Mouse (Mus musculus): ENCODE data around the gene Ppp1r9b. TPM values are rescaled to one million over a fixed set of nuclear protein-coding genes. Genes with fewer than 3 reads are reported as not detected.
A peak's percentile ranks its signal among the peaks of the same experiment; 100 is the strongest.

The Ppp1r9b gene
- polyA plus RNA-seq, 1 experiment from 2014 or later: 27.1 TPM

GRCm38 (mm10) chr11:95022237-95022992 lies 31.6 kb downstream of the Ppp1r9b start:
- Histone ChIP-seq H3K9ac (no peak overlapping the region), H3K36me3 (replicated peaks; ENCODE audit: control insufficient read depth, insufficient read depth) (peaks cover 76% of the 10 kb centered on the region), H3K4me2 (replicated peaks) (no peak overlapping the region), H3K27me3 (ENCODE audit: control insufficient read depth, insufficient read depth, low read length) (no peaks in the 10 kb centered on the region), H3K27ac (no peak overlapping the region), H3K9me3 (ENCODE audit: control insufficient read depth, low read length) (no peaks in the 10 kb centered on the region), H3K4me1 (replicated peaks; ENCODE audit: control insufficient read depth, insufficient read depth, low read length) (no peaks in the 10 kb centered on the region; the same call in 1 of the 2 replicates), H3K4me3 (replicated peaks; ENCODE audit: low read length) (no peak overlapping the region)
- no peak for ATAC-seq (ENCODE audit: low FRiP score)
- DNase-seq (ENCODE audit: low spot score): no peak
- 78% methylated on average over 10 of the region's 10 CpGs for WGBS

GRCm38 (mm10) chr11:95023481-95023880 lies 32.6 kb downstream of the Ppp1r9b start:
- H3K27ac ChIP-seq: no peak overlapping the region

GRCm38 (mm10) chr11:95024439-95025184 lies 33.8 kb downstream of the Ppp1r9b start:
- no peaks in the 10 kb centered on the region; the same call in 1 of the 2 replicates for H3K4me1 ChIP-seq (replicated peaks; ENCODE audit: control insufficient read depth, insufficient read depth, low read length)
- H3K9ac ChIP-seq: no peak overlapping the region
- DNase-seq (ENCODE audit: low spot score): peak; percentile 51
- no peaks in the 10 kb centered on the region for H3K9me3 ChIP-seq (ENCODE audit: control insufficient read depth, low read length)
- 56% methylated on average over 29 of the region's 29 CpGs for WGBS
- H3K36me3 ChIP-seq (replicated peaks; ENCODE audit: control insufficient read depth, insufficient read depth): peaks cover 63% of the 10 kb centered on the region
- ATAC-seq (ENCODE audit: low FRiP score): no peak
- no peaks in the 10 kb centered on the region for H3K27me3 ChIP-seq (ENCODE audit: control insufficient read depth, insufficient read depth, low read length)
- no peak overlapping the region for H3K4me2 ChIP-seq (replicated peaks)
- H3K27ac ChIP-seq: 0 out of 2 replicates have a peak overlapping the region, but pooled peaks have one; percentile 22
- no peak overlapping the region for H3K4me3 ChIP-seq (replicated peaks; ENCODE audit: low read length)

More at GRCm38 (mm10) chr11:95023481-95023880, 32.6 kb downstream of the Ppp1r9b start:
- ATAC-seq (ENCODE audit: low FRiP score) (no peak), DNase-seq (ENCODE audit: low spot score) (no peak)
- WGBS: 92% methylated on average over 9 of the region's 9 CpGs
- no peaks in the 10 kb centered on the region; the same call in 1 of the 2 replicates for H3K4me1 ChIP-seq (replicated peaks; ENCODE audit: control insufficient read depth, insufficient read depth, low read length)
- no peaks in the 10 kb centered on the region for H3K27me3 ChIP-seq (ENCODE audit: control insufficient read depth, insufficient read depth, low read length)
- no peak overlapping the region for H3K4me3 ChIP-seq (replicated peaks; ENCODE audit: low read length)
- no peak overlapping the region for H3K4me2 ChIP-seq (replicated peaks)
- peaks cover 73% of the 10 kb centered on the region for H3K36me3 ChIP-seq (replicated peaks; ENCODE audit: control insufficient read depth, insufficient read depth)
- H3K9ac ChIP-seq: no peak overlapping the region
- H3K9me3 ChIP-seq (ENCODE audit: control insufficient read depth, low read length): no peaks in the 10 kb centered on the region

GRCm38 (mm10) chr11:95025227-95026012 lies 34.6 kb downstream of the Ppp1r9b start:
- Histone ChIP-seq H3K4me2 (replicated peaks) (no peak overlapping the region), H3K27ac (no peak overlapping the region), H3K36me3 (replicated peaks; ENCODE audit: control insufficient read depth, insufficient read depth) (peaks cover 55% of the 10 kb centered on the region), H3K4me3 (replicated peaks; ENCODE audit: low read length) (no peak overlapping the region), H3K9ac (no peak overlapping the region), H3K4me1 (replicated peaks; ENCODE audit: control insufficient read depth, insufficient read depth, low read length) (no peaks in the 10 kb centered on the region), H3K9me3 (ENCODE audit: control insufficient read depth, low read length) (no peaks in the 10 kb centered on the region), H3K27me3 (ENCODE audit: control insufficient read depth, insufficient read depth, low read length) (no peaks in the 10 kb centered on the region)
- 90% methylated on average over 11 of the region's 11 CpGs for WGBS
- DNase-seq (ENCODE audit: low spot score) (no peak), ATAC-seq (ENCODE audit: low FRiP score) (no peak)

DNA sequence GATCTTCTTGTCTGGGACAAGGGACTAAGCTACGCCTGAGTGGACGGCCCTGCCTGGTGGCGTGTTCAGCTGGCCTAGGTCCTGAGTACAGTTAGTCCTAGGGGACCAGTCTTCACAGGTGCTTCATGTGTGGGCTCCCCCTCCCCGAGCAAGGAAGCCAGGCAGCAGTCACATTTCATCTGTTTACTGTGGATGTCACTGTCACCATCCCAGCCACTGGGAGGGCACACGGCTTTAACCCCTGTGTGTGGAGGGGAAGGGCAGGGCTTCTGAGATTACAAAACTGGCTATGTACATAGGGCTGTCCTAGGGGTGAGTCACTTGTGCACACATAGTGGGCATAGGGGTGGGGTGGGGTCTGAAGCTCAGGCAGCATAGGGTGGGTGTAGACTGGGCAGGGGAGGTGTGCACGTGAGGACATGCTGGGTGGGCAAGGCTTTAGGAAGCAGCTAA lies 35.3 kb downstream of the Ppp1r9b start:
- no peak overlapping the region for H3K27ac ChIP-seq
- ATAC-seq (ENCODE audit: low FRiP score) (no peak), DNase-seq (ENCODE audit: low spot score) (no peak)
- H3K4me2 ChIP-seq (replicated peaks): no peak overlapping the region
- no peaks in the 10 kb centered on the region for H3K27me3 ChIP-seq (ENCODE audit: control insufficient read depth, insufficient read depth, low read length)
- WGBS: 70% methylated on average over 6 of the region's 6 CpGs
- no peaks in the 10 kb centered on the region for H3K9me3 ChIP-seq (ENCODE audit: control insufficient read depth, low read length)
- H3K4me1 ChIP-seq (replicated peaks; ENCODE audit: control insufficient read depth, insufficient read depth, low read length): no peaks in the 10 kb centered on the region
- peaks cover 48% of the 10 kb centered on the region for H3K36me3 ChIP-seq (replicated peaks; ENCODE audit: control insufficient read depth, insufficient read depth)
- no peak overlapping the region for H3K4me3 ChIP-seq (replicated peaks; ENCODE audit: low read length)
- H3K9ac ChIP-seq: no peak overlapping the region

GRCm38 (mm10) chr11:95026849-95027248 lies 36.0 kb downstream of the Ppp1r9b start:
- H3K4me3 ChIP-seq (replicated peaks; ENCODE audit: low read length): no peak overlapping the region
- WGBS: 84% methylated on average over 6 of the region's 6 CpGs
- no peaks in the 10 kb centered on the region for H3K9me3 ChIP-seq (ENCODE audit: control insufficient read depth, low read length)
- no peak overlapping the region for H3K27ac ChIP-seq
- no peak overlapping the region for H3K9ac ChIP-seq
- ATAC-seq (ENCODE audit: low FRiP score) (no peak), DNase-seq (ENCODE audit: low spot score) (no peak)
- no peaks in the 10 kb centered on the region for H3K4me1 ChIP-seq (replicated peaks; ENCODE audit: control insufficient read depth, insufficient read depth, low read length)
- H3K27me3 ChIP-seq (ENCODE audit: control insufficient read depth, insufficient read depth, low read length): no peaks in the 10 kb centered on the region
- no peak overlapping the region for H3K4me2 ChIP-seq (replicated peaks)
- H3K36me3 ChIP-seq (replicated peaks; ENCODE audit: control insufficient read depth, insufficient read depth): peaks cover 41% of the 10 kb centered on the region

DNA sequence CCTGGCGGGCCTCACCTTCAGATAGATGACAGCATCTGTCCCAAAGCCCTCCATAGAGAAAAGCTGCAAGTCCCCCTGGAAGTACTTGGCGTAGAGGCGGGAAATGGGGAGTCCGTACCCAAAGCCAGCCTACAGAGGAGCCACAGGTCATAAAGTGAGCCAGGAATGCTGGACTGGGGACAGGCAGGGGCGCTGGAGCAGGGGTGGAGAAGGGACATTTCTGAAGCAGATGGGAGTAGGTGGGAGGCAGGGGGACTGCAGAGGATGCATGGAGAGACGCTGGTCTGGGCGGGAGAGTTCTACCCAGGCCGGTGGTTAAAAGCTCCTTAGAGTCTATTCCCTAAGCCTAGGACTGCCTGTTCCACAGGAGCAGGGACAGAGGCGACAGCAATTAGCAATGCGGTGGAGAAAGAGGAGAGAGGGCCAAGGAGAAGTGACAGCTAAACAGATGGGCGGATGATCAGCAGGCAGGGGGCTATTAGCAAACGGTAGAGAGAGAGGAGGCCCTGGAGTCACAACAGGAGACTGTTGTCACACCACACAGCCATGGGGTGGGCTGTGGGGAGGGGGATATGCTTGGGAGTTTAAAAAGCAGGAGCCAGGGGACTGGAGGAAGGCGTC lies 37.1 kb downstream of the Ppp1r9b start:
- H3K4me1 ChIP-seq (replicated peaks; ENCODE audit: control insufficient read depth, insufficient read depth, low read length): no peaks in the 10 kb centered on the region
- DNase-seq (ENCODE audit: low spot score): no peak
- WGBS: 30% methylated on average over 13 of the region's 13 CpGs
- no peaks in the 10 kb centered on the region for H3K9me3 ChIP-seq (ENCODE audit: control insufficient read depth, low read length)
- no peak overlapping the region for H3K4me2 ChIP-seq (replicated peaks)
- H3K36me3 ChIP-seq (replicated peaks; ENCODE audit: control insufficient read depth, insufficient read depth): peaks cover 33% of the 10 kb centered on the region
- H3K4me3 ChIP-seq (replicated peaks; ENCODE audit: low read length): no peak overlapping the region
- H3K27me3 ChIP-seq (ENCODE audit: control insufficient read depth, insufficient read depth, low read length): no peaks in the 10 kb centered on the region
- ATAC-seq (ENCODE audit: low FRiP score): no peak
- no peak overlapping the region for H3K9ac ChIP-seq
- H3K27ac ChIP-seq: no peak overlapping the region

- Histone ChIP-seq H3K4me1 (replicated peaks; ENCODE audit: control insufficient read depth, insufficient read depth, low read length) (no peaks in the 10 kb centered on the region), H3K36me3 (replicated peaks; ENCODE audit: control insufficient read depth, insufficient read depth) (peaks cover 3% of the 10 kb centered on the region; the same call in 1 of the 2 replicates), H3K27ac (no peak overlapping the region), H3K4me2 (replicated peaks) (no peak overlapping the region), H3K9ac (no peak overlapping the region), H3K9me3 (ENCODE audit: control insufficient read depth, low read length) (no peaks in the 10 kb centered on the region), H3K4me3 (replicated peaks; ENCODE audit: low read length) (no peak overlapping the region), H3K27me3 (ENCODE audit: control insufficient read depth, insufficient read depth, low read length) (no peaks in the 10 kb centered on the region)
- ATAC-seq (ENCODE audit: low FRiP score) (no peak), DNase-seq (ENCODE audit: low spot score) (no peak)
- WGBS: 32% methylated on average over 6 of the region's 6 CpGs
These were observed 42.1 kb downstream of the Ppp1r9b start for GRCm38 (mm10) chr11:95032945-95033344.

All from hindbrain, embryonic 14.5 days (tissue).